Mouse (Mus musculus) lung, adult 2 months (tissue): ENCODE measurements around the gene Wwox.

Source experiments
- CTCF ChIP-seq: fragments of 200-500 bp; IDR thresholded peaks from 2 replicates; pipeline ENCODE4 v1.5.1; 2011; ENCODE audit warnings: mild to moderate bottlenecking, low read length, control low read depth; ENCODE audit not compliant: insufficient read depth
- POLR2A ChIP-seq: fragments of 200-500 bp; IDR thresholded peaks from 2 replicates; pipeline ENCODE4 v1.6.1; 2011; ENCODE audit warnings: low read depth, mild to moderate bottlenecking, control low read depth, low read length, borderline replicate concordance; ENCODE audit errors: extremely low read depth

DNA sequence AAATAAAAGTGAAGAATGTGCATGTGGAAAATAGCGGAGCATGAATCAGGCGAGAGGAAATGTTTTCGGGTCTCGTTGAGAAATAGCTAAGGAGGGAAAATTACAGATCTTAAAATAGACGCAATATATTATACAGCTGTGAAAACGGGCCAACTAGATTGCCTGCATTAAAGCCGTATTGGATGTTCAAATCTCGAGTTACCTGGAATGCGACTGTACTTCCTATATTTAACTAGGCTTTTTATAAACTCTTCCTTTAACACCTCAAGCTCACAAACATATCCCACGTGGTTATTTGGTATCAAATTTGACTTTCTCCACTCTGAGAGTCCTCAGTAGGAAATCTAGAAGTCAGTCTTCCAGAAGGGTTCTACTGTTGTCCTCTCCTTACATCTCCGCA, 520.0 kb downstream of the Wwox start:
- no peak for TF ChIP-seq CTCF
- TF ChIP-seq POLR2A = no peak
